9 mouse cellular contexts compared by ENCODE assay signal in genomic region chr11:121369622-121370021, GRCm38 (mm10). TPM values are rescaled to one million over a fixed set of nuclear protein-coding genes. Genes with fewer than 3 reads are reported as not detected.
A peak's percentile ranks its signal among the peaks of the same experiment; 100 is the strongest.
DNase-seq lines count a peak whose midpoint lies in the region; ATAC-seq lines count a peak whose summit lies in the region.
"Had no signal": no experiment of that assay in that cellular context is flagged by ENCODE, and none has a peak within 500 bp of the region (broad histone marks: within the 10 kb centered on the region; RNA-seq: fewer than 3 reads in every experiment).

No protein-coding gene starts in this region.

- H3K4me3 ChIP-seq in hindbrain, embryonic 10.5 days = no peak overlapping the region
- no peak overlapping the region for H3K4me3 ChIP-seq in hindbrain, embryonic 16.5 days (ENCODE audit: low read length)
- no peak overlapping the region for H3K4me3 ChIP-seq in limb, embryonic 11.5 days (ENCODE audit: low read depth, low read length)
- H3K4me3 ChIP-seq: limb, embryonic 15.5 days had no signal

- no peaks in the 10 kb centered on the region for H3K4me1 ChIP-seq in hindbrain, embryonic 10.5 days (replicated peaks)
- H3K4me1 ChIP-seq in hindbrain, embryonic 16.5 days (ENCODE audit: control insufficient read depth, insufficient read depth, low read depth, low read length) = no peaks in the 10 kb centered on the region
- no peaks in the 10 kb centered on the region for H3K4me1 ChIP-seq in limb, embryonic 11.5 days (ENCODE audit: control insufficient read depth, insufficient read depth, low read length)
- H3K4me1 ChIP-seq: limb, embryonic 15.5 days had no signal

- ATAC-seq in hindbrain, embryonic 16.5 days = no peak
- ATAC-seq in limb, embryonic 11.5 days (ENCODE audit: insufficient number of reproducible peaks, low FRiP score, low TSS enrichment, low read depth) = no peak

- peak; percentile 41 for DNase-seq in hindbrain, embryonic 10.5 days (ENCODE audit: low spot score)
- peak; percentile 41 for DNase-seq in urinary bladder, postnatal 14 days (ENCODE audit: low spot score)
- no peak for DNase-seq in urinary bladder, adult 2 months (ENCODE audit: low spot score)
- DNase-seq in c-Kit-positive CD71-negative TER-119-negative erythroid progenitor cells, embryonic 14.5 days (ENCODE audit: low read depth) = peak; percentile 36
- peak; percentile 70 for DNase-seq in limb, embryonic 11.5 days (ENCODE audit: low spot score)
- peak; percentile 24 to 66 for DNase-seq in spleen, postnatal 14 days (ENCODE audit: low spot score in 2 of 2)
- no peak for DNase-seq in gastrocnemius, postnatal 36 days

- H3K27me3 ChIP-seq in hindbrain, embryonic 10.5 days (ENCODE audit: insufficient read depth, poor library complexity, severe bottlenecking) = 0 out of 2 replicates have a peak, but pooled peaks cover 3% of the 10 kb centered on the region
- no peaks in the 10 kb centered on the region; the same call in 1 of the 2 replicates for H3K27me3 ChIP-seq in hindbrain, embryonic 16.5 days (replicated peaks; ENCODE audit: control insufficient read depth, insufficient read depth, low read length)
- no peaks in the 10 kb centered on the region for H3K27me3 ChIP-seq in limb, embryonic 11.5 days (ENCODE audit: control insufficient read depth, insufficient read depth, low read length)
- H3K27me3 ChIP-seq: limb, embryonic 15.5 days had no signal

- H3K27ac ChIP-seq in hindbrain, embryonic 10.5 days = no peak overlapping the region
- H3K27ac ChIP-seq in hindbrain, embryonic 16.5 days (ENCODE audit: low read depth, low read length) = no peak overlapping the region
- no peak overlapping the region for H3K27ac ChIP-seq in limb, embryonic 11.5 days (replicated peaks; ENCODE audit: low read depth, low read length)
- H3K27ac ChIP-seq: limb, embryonic 15.5 days had no signal

- H3K4me2 ChIP-seq in hindbrain, embryonic 16.5 days (ENCODE audit: low read length) = no peak overlapping the region
- no peak overlapping the region for H3K4me2 ChIP-seq in limb, embryonic 11.5 days (ENCODE audit: low read depth, severe bottlenecking)
- H3K4me2 ChIP-seq: limb, embryonic 15.5 days had no signal

- intact Hi-C loops in gastrocnemius, postnatal 36 days (cut with DNase I) = no loop called here

- H3K36me3 ChIP-seq in hindbrain, embryonic 10.5 days = no peaks in the 10 kb centered on the region
- no peaks in the 10 kb centered on the region for H3K36me3 ChIP-seq in hindbrain, embryonic 16.5 days (ENCODE audit: control insufficient read depth, insufficient read depth, low read length)
- no peaks in the 10 kb centered on the region for H3K36me3 ChIP-seq in limb, embryonic 11.5 days (ENCODE audit: control insufficient read depth, insufficient read depth, low read length)
- H3K36me3 ChIP-seq: limb, embryonic 15.5 days had no signal

- H3K9ac ChIP-seq in hindbrain, embryonic 16.5 days (ENCODE audit: low read depth, low read length) = no peak overlapping the region
- no peak overlapping the region for H3K9ac ChIP-seq in limb, embryonic 11.5 days (ENCODE audit: low read length)
- H3K9ac ChIP-seq: limb, embryonic 15.5 days had no signal

- 62% methylated on average over 6 of the region's 6 CpGs for WGBS in hindbrain, embryonic 10.5 days
- WGBS in hindbrain, embryonic 16.5 days = 61% methylated on average over 6 of the region's 6 CpGs
- WGBS in limb, embryonic 11.5 days = 47% methylated on average over 6 of the region's 6 CpGs

- H3K9me3 ChIP-seq in hindbrain, embryonic 10.5 days = no peaks in the 10 kb centered on the region
- no peaks in the 10 kb centered on the region for H3K9me3 ChIP-seq in hindbrain, embryonic 16.5 days (ENCODE audit: control insufficient read depth, low read length)
- H3K9me3 ChIP-seq in limb, embryonic 11.5 days (ENCODE audit: control insufficient read depth, low read length) = no peaks in the 10 kb centered on the region
- H3K9me3 ChIP-seq: limb, embryonic 15.5 days had no signal

RNA-seq across cellular contexts. Expression of gene Wdr45b, which starts 15.4 kb away (rescaled TPM):
- 97.6 and 99.9 TPM in 2 replicates for polyA plus RNA-seq in hindbrain, embryonic 10.5 days (2016; fragmentation: Nextera tagmentation; extraction: Ambion mirVana)
- 87.3 and 90.0 TPM in 2 replicates for polyA plus RNA-seq in hindbrain, embryonic 16.5 days (2015; fragmentation: Nextera tagmentation; extraction: Ambion mirVana)
- polyA plus RNA-seq in urinary bladder, adult 2 months (2012; rRNA removed) = 50.2 and 62.7 TPM in 2 replicates
- 110 and 116 TPM in 2 replicates for polyA plus RNA-seq in limb, embryonic 11.5 days (2014; fragmentation: Nextera tagmentation; extraction: Ambion mirVana)
- total RNA-seq in gastrocnemius, postnatal 36 days (2021) = 10 to 100 TPM; 16.5 to 17.9 TPM

RNA-seq across cellular contexts. Expression of gene Rab40b, which starts 18.4 kb away (rescaled TPM):
- 2.3 and 3.1 TPM in 2 replicates for polyA plus RNA-seq in hindbrain, embryonic 10.5 days (2016; fragmentation: Nextera tagmentation; extraction: Ambion mirVana)
- 13.6 and 14.1 TPM in 2 replicates for polyA plus RNA-seq in hindbrain, embryonic 16.5 days (2015; fragmentation: Nextera tagmentation; extraction: Ambion mirVana)
- 4.3 and 4.5 TPM in 2 replicates for polyA plus RNA-seq in urinary bladder, adult 2 months (2012; rRNA removed)
- polyA plus RNA-seq in limb, embryonic 11.5 days (2014; fragmentation: Nextera tagmentation; extraction: Ambion mirVana) = 2.5 and 3.3 TPM in 2 replicates
- total RNA-seq in gastrocnemius, postnatal 36 days (2021) = 10 to 100 TPM in 1 of 2 experiments, 1 to 10 TPM in 1; 6.0 to 16.3 TPM

RNA-seq across cellular contexts. Expression of gene Fn3krp, which starts 51.6 kb away (rescaled TPM):
- polyA plus RNA-seq in hindbrain, embryonic 10.5 days (2016; fragmentation: Nextera tagmentation; extraction: Ambion mirVana) = 6.9 and 7.6 TPM in 2 replicates
- 8.3 and 12.2 TPM in 2 replicates for polyA plus RNA-seq in hindbrain, embryonic 16.5 days (2015; fragmentation: Nextera tagmentation; extraction: Ambion mirVana)
- 8.7 and 11.2 TPM in 2 replicates for polyA plus RNA-seq in urinary bladder, adult 2 months (2012; rRNA removed)
- polyA plus RNA-seq in limb, embryonic 11.5 days (2014; fragmentation: Nextera tagmentation; extraction: Ambion mirVana) = 7.8 and 8.3 TPM in 2 replicates
- total RNA-seq in gastrocnemius, postnatal 36 days (2021) = 1 to 10 TPM; 3.2 to 3.6 TPM

Comparison
In these comparisons a context has a peak if more than half of its experiments do, and no peak if none do; other contexts are left out.
1. DNase-seq: peak in hindbrain, embryonic 10.5 days (single experiment), urinary bladder, postnatal 14 days (single experiment), c-Kit-positive CD71-negative TER-119-negative erythroid progenitor cells, embryonic 14.5 days (single experiment), limb, embryonic 11.5 days (single experiment) and spleen, postnatal 14 days (2 of 2); none in urinary bladder, adult 2 months (single experiment) and gastrocnemius, postnatal 36 days (0 of 2).